ENCODE assay signal across 8 mouse cellular contexts in the genomic region with DNA sequence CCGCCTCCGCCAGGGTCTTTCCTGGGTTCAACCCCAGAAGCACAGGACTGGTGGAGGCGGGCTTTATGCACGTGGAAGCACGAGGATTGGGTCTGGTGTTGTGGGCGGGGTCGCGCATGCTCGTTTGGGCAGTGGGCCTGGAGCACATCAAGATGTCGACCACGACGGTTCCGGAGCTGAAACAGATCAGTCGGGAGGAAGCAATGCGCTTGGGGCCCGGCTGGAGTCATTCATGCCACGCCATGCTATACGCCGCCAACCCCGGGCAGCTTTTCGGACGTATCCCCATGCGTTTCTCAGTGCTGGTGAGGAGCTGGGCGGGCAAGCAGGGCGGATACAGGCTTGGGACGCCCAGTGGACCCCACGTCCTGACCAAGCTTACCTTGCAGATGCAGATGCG. TPM values are rescaled to one million over a fixed set of nuclear protein-coding genes. Genes with fewer than 3 reads are reported as not detected.
DNase-seq lines count a peak whose midpoint lies in the region; ATAC-seq and TF ChIP-seq lines count a peak whose summit lies in the region.

No protein-coding gene starts in this region.

- H3K9ac ChIP-seq in forebrain, embryonic 15.5 days (replicated peaks), result peak overlapping the region; percentile 99
- peak overlapping the region; percentile 93 for H3K9ac ChIP-seq in lung, embryonic 14.5 days

- peaks cover 65% of the 10 kb centered on the region for H3K36me3 ChIP-seq in forebrain, embryonic 15.5 days
- peaks cover 75% of the 10 kb centered on the region for H3K36me3 ChIP-seq in lung, embryonic 14.5 days (ENCODE audit: insufficient read depth)
- H3K36me3 ChIP-seq in thymus, adult 2 months (ENCODE audit: control insufficient read depth, insufficient read depth, low read length), result peaks cover 9% of the 10 kb centered on the region; the same call in 1 of the 2 replicates

- intact Hi-C loops in heart, postnatal 36 days (cut with DNase I), result no loop called here

- H3K27ac ChIP-seq in forebrain, embryonic 15.5 days (replicated peaks), result peak overlapping the region; percentile 88
- peak overlapping the region; percentile 96 for H3K27ac ChIP-seq in layer of hippocampus, adult 2 months
- peak overlapping the region; percentile 88 for H3K27ac ChIP-seq in lung, embryonic 14.5 days (ENCODE audit: low read depth)
- H3K27ac ChIP-seq in olfactory bulb, adult 2 months (ENCODE audit: insufficient read depth, low read depth, low read length), result peak overlapping the region; percentile 82
- peak overlapping the region; percentile 1; the same call in 1 of the 2 replicates for H3K27ac ChIP-seq in thymus, adult 2 months (ENCODE audit: control insufficient read depth, insufficient read depth, low read length)

- H3K4me1 ChIP-seq in forebrain, embryonic 15.5 days, result peaks cover 16% of the 10 kb centered on the region
- H3K4me1 ChIP-seq in lung, embryonic 14.5 days (ENCODE audit: insufficient read depth), result 0 out of 2 replicates have a peak, but pooled peaks cover 3% of the 10 kb centered on the region
- H3K4me1 ChIP-seq in olfactory bulb, adult 2 months (ENCODE audit: control insufficient read depth, insufficient read depth, low read length), result peaks cover 36% of the 10 kb centered on the region
- H3K4me1 ChIP-seq in thymus, adult 2 months (replicated peaks; ENCODE audit: control insufficient read depth, insufficient read depth, low read length), result peaks cover 12% of the 10 kb centered on the region

- peak overlapping the region; percentile 98 for H3K4me2 ChIP-seq in forebrain, embryonic 15.5 days (replicated peaks)
- H3K4me2 ChIP-seq in lung, embryonic 14.5 days, result peak overlapping the region; percentile 92

- H3K27me3 ChIP-seq in forebrain, embryonic 15.5 days, result no peaks in the 10 kb centered on the region
- no peaks in the 10 kb centered on the region for H3K27me3 ChIP-seq in lung, embryonic 14.5 days (ENCODE audit: insufficient read depth, low read length)
- H3K27me3 ChIP-seq in thymus, adult 2 months (ENCODE audit: control insufficient read depth, insufficient read depth, low read length), result no peaks in the 10 kb centered on the region

- ATAC-seq in forebrain, embryonic 15.5 days (replicated peaks), result peak; percentile 97
- ATAC-seq in lung, embryonic 14.5 days (ENCODE audit: insufficient read depth), result peak; percentile 95

- no peaks in the 10 kb centered on the region for H3K9me3 ChIP-seq in forebrain, embryonic 15.5 days
- no peaks in the 10 kb centered on the region for H3K9me3 ChIP-seq in lung, embryonic 14.5 days (ENCODE audit: low read depth, low read length)

- peak; percentile 97 for DNase-seq in ES-CJ7 (ENCODE audit: low read depth, low spot score)
- DNase-seq in cerebellum, adult 11-12 months, result peak; percentile 94
- peak; percentile 94 to 95 for DNase-seq in heart, postnatal 36 days
- DNase-seq in layer of hippocampus, adult 2 months (ENCODE audit: low spot score in 2 of 2), result peak; percentile 97
- peak; percentile 97 for DNase-seq in lung, embryonic 14.5 days
- peak; percentile 99 for DNase-seq in thymus, adult 2 months

- no peak; the same call in 1 of the 2 replicates for TF ChIP-seq CTCF in layer of hippocampus, adult 2 months (conservative IDR thresholded peaks at IDR 0.05)
- no peak for TF ChIP-seq CTCF in lung, embryonic 14.5 days (IDR thresholded peaks at IDR 0.05; ENCODE audit: low read depth)
- no peak for TF ChIP-seq CTCF in olfactory bulb, adult 2 months (IDR thresholded peaks at IDR 0.05; ENCODE audit: insufficient read depth, low read depth, low read length)
- TF ChIP-seq CTCF in thymus, adult 2 months (IDR thresholded peaks at IDR 0.05; ENCODE audit: borderline replicate concordance, control insufficient read depth, extremely low read depth, insufficient read depth, low read length, poor library complexity), result peak; percentile 55; the same call in 1 of the 2 replicates

- TF ChIP-seq POLR2A in olfactory bulb, adult 2 months (IDR thresholded peaks at IDR 0.05; ENCODE audit: insufficient read depth, low read depth, low read length), result peak; percentile 66
- peak; percentile 83; the same call in 1 of the 2 replicates for TF ChIP-seq POLR2A in thymus, adult 2 months (IDR thresholded peaks at IDR 0.05; ENCODE audit: control insufficient read depth, extremely low read depth, insufficient read depth, low read length, poor library complexity)

- WGBS in forebrain, embryonic 15.5 days, result under 1% methylated on average over 28 of the region's 28 CpGs
- under 1% methylated on average over 28 of the region's 28 CpGs for WGBS in lung, embryonic 14.5 days
- 0% methylated on average over 28 of the region's 28 CpGs for WGBS in olfactory bulb, adult 2 months
- WGBS in thymus, adult 2 months, result under 1% methylated on average over 28 of the region's 28 CpGs

- H3K4me3 ChIP-seq in forebrain, embryonic 15.5 days, result peak overlapping the region; percentile 92
- H3K4me3 ChIP-seq in layer of hippocampus, adult 2 months, result peak overlapping the region; percentile 80
- peak overlapping the region; percentile 92 for H3K4me3 ChIP-seq in lung, embryonic 14.5 days (ENCODE audit: low read depth, low read length)
- peak overlapping the region; percentile 95 for H3K4me3 ChIP-seq in olfactory bulb, adult 2 months (ENCODE audit: insufficient read depth, low read depth, low read length)
- H3K4me3 ChIP-seq in thymus, adult 2 months (ENCODE audit: control insufficient read depth, insufficient read depth, low read length), result peak overlapping the region; percentile 72

RNA-seq across cellular contexts. Expression of a gene that starts 0.4 kb away (rescaled TPM):
- polyA plus RNA-seq in forebrain, embryonic 15.5 days (2015; fragmentation: Nextera tagmentation; extraction: Ambion mirVana), result 138 and 139 TPM in 2 replicates
- 10 to 100 TPM; 20.5 to 21.3 TPM for total RNA-seq in heart, postnatal 36 days (2021)
- total RNA-seq in layer of hippocampus, adult 2 months (2021), result 10 to 100 TPM; 79.1 to 79.6 TPM
- 145 and 154 TPM in 2 replicates for polyA plus RNA-seq in lung, embryonic 14.5 days (2014; fragmentation: Nextera tagmentation; extraction: Ambion mirVana)
- not detected in 2 replicates for polyA plus RNA-seq in olfactory bulb, adult 2 months (2012; ENCODE audit: insufficient read depth, insufficient read length, low replicate concordance, missing spikeins)
- polyA plus RNA-seq in thymus, adult 2 months (2012; rRNA removed), result 139 and 151 TPM in 2 replicates

RNA-seq across cellular contexts. Expression of a gene that starts 25.0 kb away (rescaled TPM):
- 79.9 and 80.7 TPM in 2 replicates for polyA plus RNA-seq in forebrain, embryonic 15.5 days (2015; fragmentation: Nextera tagmentation; extraction: Ambion mirVana)
- 10 to 100 TPM; 12.4 to 12.9 TPM for total RNA-seq in heart, postnatal 36 days (2021)
- total RNA-seq in layer of hippocampus, adult 2 months (2021), result 10 to 100 TPM; 75.8 to 98.0 TPM
- polyA plus RNA-seq in lung, embryonic 14.5 days (2014; fragmentation: Nextera tagmentation; extraction: Ambion mirVana), result 49.3 and 53.1 TPM in 2 replicates
- polyA plus RNA-seq in olfactory bulb, adult 2 months (2012; ENCODE audit: insufficient read depth, insufficient read length, low replicate concordance, missing spikeins), result not detected in 2 replicates
- 85.0 and 89.0 TPM in 2 replicates for polyA plus RNA-seq in thymus, adult 2 months (2012; rRNA removed)

RNA-seq across cellular contexts. Expression of a gene that starts 52.9 kb away (rescaled TPM):
- 95.8 and 102 TPM in 2 replicates for polyA plus RNA-seq in forebrain, embryonic 15.5 days (2015; fragmentation: Nextera tagmentation; extraction: Ambion mirVana)
- 100 to 1,000 TPM; 154 to 155 TPM for total RNA-seq in heart, postnatal 36 days (2021)
- total RNA-seq in layer of hippocampus, adult 2 months (2021), result 100 to 1,000 TPM; 211 to 212 TPM
- 88.0 and 88.8 TPM in 2 replicates for polyA plus RNA-seq in lung, embryonic 14.5 days (2014; fragmentation: Nextera tagmentation; extraction: Ambion mirVana)
- 248 TPM in 1 of 2 replicates, not detected in the other for polyA plus RNA-seq in olfactory bulb, adult 2 months (2012; ENCODE audit: insufficient read depth, insufficient read length, low replicate concordance, missing spikeins)
- polyA plus RNA-seq in thymus, adult 2 months (2012; rRNA removed), result 89.2 and 98.3 TPM in 2 replicates

RNA-seq across cellular contexts. Expression of a gene that starts 58.7 kb away (rescaled TPM):
- polyA plus RNA-seq in forebrain, embryonic 15.5 days (2015; fragmentation: Nextera tagmentation; extraction: Ambion mirVana), result not detected in 2 replicates
- total RNA-seq in heart, postnatal 36 days (2021), result not detected
- total RNA-seq in layer of hippocampus, adult 2 months (2021), result not detected
- 0.14 and 0.20 TPM in 2 replicates for polyA plus RNA-seq in lung, embryonic 14.5 days (2014; fragmentation: Nextera tagmentation; extraction: Ambion mirVana)
- polyA plus RNA-seq in olfactory bulb, adult 2 months (2012; ENCODE audit: insufficient read depth, insufficient read length, low replicate concordance, missing spikeins), result not detected in 2 replicates
- 0.15 and 0.44 TPM in 2 replicates for polyA plus RNA-seq in thymus, adult 2 months (2012; rRNA removed)

RNA-seq across cellular contexts. Expression of a gene that starts 58.9 kb away (rescaled TPM):
- polyA plus RNA-seq in forebrain, embryonic 15.5 days (2015; fragmentation: Nextera tagmentation; extraction: Ambion mirVana), result 45.1 and 47.6 TPM in 2 replicates
- 10 to 100 TPM; 20.0 to 21.6 TPM for total RNA-seq in heart, postnatal 36 days (2021)
- 10 to 100 TPM; 95.8 to 96.4 TPM for total RNA-seq in layer of hippocampus, adult 2 months (2021)
- 38.7 and 39.3 TPM in 2 replicates for polyA plus RNA-seq in lung, embryonic 14.5 days (2014; fragmentation: Nextera tagmentation; extraction: Ambion mirVana)
- not detected in 2 replicates for polyA plus RNA-seq in olfactory bulb, adult 2 months (2012; ENCODE audit: insufficient read depth, insufficient read length, low replicate concordance, missing spikeins)
- polyA plus RNA-seq in thymus, adult 2 months (2012; rRNA removed), result 92.4 and 107 TPM in 2 replicates

Comparison
In these comparisons a context has a peak if more than half of its experiments do, and no peak if none do; other contexts are left out.
1. Peak in every context shown above with its lines: DNase-seq, ATAC-seq, H3K4me3 ChIP-seq and H3K27ac ChIP-seq.
2. H3K27ac ChIP-seq: peak in every context shown above with its lines; median percentile 96 in layer of hippocampus, adult 2 months; 88 in forebrain, embryonic 15.5 days; 88 in lung, embryonic 14.5 days; 82 in olfactory bulb, adult 2 months; 1 in thymus, adult 2 months.